Mouse (Mus musculus) embryonic fibroblast, embryonic 13.5 days (primary cell): ENCODE measurements at regions not wholly inside any gene's neighbourhood (a gene's known extent, or its start where the extent isn't known, plus 50 kb on each side); places are given as distances from the start of the nearest gene placed in this dataset.

Experiments used
- CTCF ChIP-seq: IDR thresholded peaks from 2 replicates; pipeline ENCODE4 v1.5.1; 2011; ENCODE audit warnings: mild to moderate bottlenecking, control low read depth, low read length, moderate library complexity, borderline replicate concordance; ENCODE audit not compliant: insufficient read depth
- POLR2A ChIP-seq: IDR thresholded peaks from 2 replicates; pipeline ENCODE4 v1.6.1; 2011; ENCODE audit warnings: low read depth, mild to moderate bottlenecking, control low read depth, low read length, moderate library complexity

GRCm38 (mm10) chr1:34987650-34988221 lies 138.0 kb downstream of the Plekhb2 start:
- TF ChIP-seq POLR2A = no peak
- no peak for TF ChIP-seq CTCF
